Mouse (Mus musculus) MEL (cell line): ENCODE data around the gene Samsn1. TPM values are rescaled to one million over a fixed set of nuclear protein-coding genes. Genes with fewer than 3 reads are reported as not detected.

Experiments used
- DNase-seq: peaks from one replicate; pipeline ENCODE4 v3.0.0; 2011; ENCODE audit warnings: low read depth, low spot score
- H3K27ac ChIP-seq: 2 replicates; pipeline ENCODE4 v1.5.1; 2012; ENCODE audit warnings: low read depth, mild to moderate bottlenecking, control low read depth, low read length, moderate library complexity; ENCODE audit not compliant: control insufficient read depth
- H3K27me3 ChIP-seq, 2 experiments: fragments of 150-350 bp in 1 of 2; sonication (generic) in 1 of 2; 2 replicates each; pipeline ENCODE4 v1.6.1; 2012; ENCODE audit warnings: low read length in 2 of 2, mild to moderate bottlenecking in 2 of 2, improper control_type of control experiment in 1 of 2, moderate library complexity in 1 of 2; ENCODE audit not compliant: insufficient read depth in 2 of 2, control insufficient read depth in 1 of 2
- H3K36me3 ChIP-seq, 2 experiments: 2 replicates each; pipeline ENCODE4 v1.6.1; 2012 to 2014; ENCODE audit warnings: low read length in 2 of 2, improper control_type of control experiment in 1 of 2, inconsistent platforms in 1 of 2, mild to moderate bottlenecking in 1 of 2; ENCODE audit not compliant: insufficient read depth in 2 of 2, control insufficient read depth in 1 of 2
- H3K4me1 ChIP-seq, 2 experiments: fragments of 150-350 bp in 1 of 2; sonication (generic) in 1 of 2; 2 replicates each; pipeline ENCODE4 v1.6.1; 2012; ENCODE audit warnings: low read length in 2 of 2, improper control_type of control experiment in 1 of 2, mild to moderate bottlenecking in 1 of 2; ENCODE audit not compliant: insufficient read depth in 2 of 2, control insufficient read depth in 1 of 2
- H3K4me3 ChIP-seq, 2 experiments: fragments of 150-350 bp in 1 of 2; sonication (generic) in 1 of 2; 2 replicates each; pipeline ENCODE4 v1.5.1; 2012; ENCODE audit warnings: low read depth in 2 of 2, low read length in 2 of 2, mild to moderate bottlenecking in 2 of 2, moderate library complexity in 2 of 2, control low read depth in 1 of 2, improper control_type of control experiment in 1 of 2; ENCODE audit not compliant: control insufficient read depth in 1 of 2, insufficient read depth in 1 of 2
- H3K79me2 ChIP-seq: 2 replicates; pipeline ENCODE4 v1.6.1; 2012; ENCODE audit warnings: mild to moderate bottlenecking, low read length, moderate library complexity; ENCODE audit not compliant: control insufficient read depth, poor library complexity, insufficient read depth
- H3K9ac ChIP-seq: 2 replicates; pipeline ENCODE4 v1.6.1; 2012; ENCODE audit warnings: low read depth, mild to moderate bottlenecking, control low read depth, low read length, moderate library complexity; ENCODE audit not compliant: control insufficient read depth, poor library complexity, severe bottlenecking
- H3K9me3 ChIP-seq: fragments of 150-350 bp; sonication (generic); replicated peaks from 2 replicates; pipeline ENCODE4 v1.6.1; 2012; ENCODE audit warnings: mild to moderate bottlenecking, low read length, improper control_type of control experiment, moderate library complexity; ENCODE audit not compliant: insufficient read depth
- CHD2 ChIP-seq: IDR thresholded peaks from 2 replicates; pipeline ENCODE4 v1.6.1; 2011; ENCODE audit warnings: low read length, improper control_type of control experiment
- CTCF ChIP-seq, 3 experiments: IDR thresholded peaks in 2 of 3; conservative IDR thresholded peaks in 1 of 3; 2 replicates each; pipeline ENCODE4 v1.5.1; 2011 to 2012; ENCODE audit warnings: low read length in 3 of 3, low read depth in 2 of 3, mild to moderate bottlenecking in 2 of 3, improper control_type of control experiment in 1 of 3, inconsistent platforms in 1 of 3, mixed read lengths in 1 of 3, moderate library complexity in 1 of 3; ENCODE audit not compliant: control insufficient read depth in 1 of 3, insufficient read depth in 1 of 3, poor library complexity in 1 of 3, severe bottlenecking in 1 of 3
- ELF1 ChIP-seq: IDR thresholded peaks from 2 replicates; pipeline ENCODE4 v1.6.1; 2014; ENCODE audit warnings: low read depth, mild to moderate bottlenecking, inconsistent platforms, low read length, improper control_type of control experiment, moderate library complexity
- EP300 ChIP-seq, 2 experiments: IDR thresholded peaks; 2 replicates each; pipeline ENCODE4 v1.6.1; 2011; ENCODE audit warnings: improper control_type of control experiment in 2 of 2, low read length in 2 of 2, low read depth in 1 of 2, mild to moderate bottlenecking in 1 of 2
- ETS1 ChIP-seq: IDR thresholded peaks from 2 replicates; pipeline ENCODE4 v1.6.1; 2012; ENCODE audit warnings: low read depth, mild to moderate bottlenecking, inconsistent platforms, low read length, improper control_type of control experiment, moderate library complexity
- GABPA ChIP-seq: IDR thresholded peaks from 2 replicates; pipeline ENCODE4 v1.6.1; 2012; ENCODE audit warnings: low read depth, mild to moderate bottlenecking, inconsistent platforms, low read length, improper control_type of control experiment, moderate library complexity
- GATA1 ChIP-seq: IDR thresholded peaks from 2 replicates; pipeline ENCODE4 v1.6.1; 2011; ENCODE audit warnings: low read depth, low read length, improper control_type of control experiment
- HCFC1 ChIP-seq: IDR thresholded peaks from 2 replicates; pipeline ENCODE4 v1.6.1; 2012; ENCODE audit warnings: low read depth, mild to moderate bottlenecking, inconsistent platforms, low read length, improper control_type of control experiment, moderate library complexity
- KAT2A ChIP-seq: conservative IDR thresholded peaks from 2 replicates; pipeline ENCODE4 v1.6.1; 2012; ENCODE audit warnings: low read depth, low read length, improper control_type of control experiment, inconsistent platforms
- MYB ChIP-seq: IDR thresholded peaks from 2 replicates; pipeline ENCODE4 v1.6.1; 2011; ENCODE audit warnings: mild to moderate bottlenecking, low read depth, low read length, improper control_type of control experiment
- MYC ChIP-seq: IDR thresholded peaks from 2 replicates; pipeline ENCODE4 v1.6.1; 2011; ENCODE audit warnings: low read depth, mild to moderate bottlenecking, low read length, improper control_type of control experiment, moderate library complexity
- NRF1 ChIP-seq: IDR thresholded peaks from 2 replicates; pipeline ENCODE4 v1.6.1; 2014; ENCODE audit warnings: low read depth, mild to moderate bottlenecking, inconsistent platforms, low read length, improper control_type of control experiment, moderate library complexity; ENCODE audit not compliant: poor library complexity, insufficient read depth, severe bottlenecking
- POLR2AphosphoS2 ChIP-seq: IDR thresholded peaks from 2 replicates; pipeline ENCODE4 v1.6.1; 2011; ENCODE audit warnings: low read length, improper control_type of control experiment
- POLR2AphosphoS5 ChIP-seq: IDR thresholded peaks from 2 replicates; pipeline ENCODE4 v1.6.1; 2012; ENCODE audit warnings: low read depth, borderline replicate concordance, mild to moderate bottlenecking, inconsistent platforms, low read length, moderate library complexity, mixed read lengths
- RAD21 ChIP-seq: IDR thresholded peaks from 2 replicates; pipeline ENCODE4 v1.6.1; 2011; ENCODE audit warnings: mild to moderate bottlenecking, low read depth, low read length, improper control_type of control experiment
- SMC3 ChIP-seq: IDR thresholded peaks from 2 replicates; pipeline ENCODE4 v1.6.1; 2011; ENCODE audit warnings: low read depth, low read length, improper control_type of control experiment
- USF1 ChIP-seq: IDR thresholded peaks from 2 replicates; pipeline ENCODE4 v1.6.1; 2014; ENCODE audit warnings: low read depth, mild to moderate bottlenecking, inconsistent platforms, low read length, improper control_type of control experiment, moderate library complexity
- ZKSCAN1 ChIP-seq: IDR thresholded peaks from 2 replicates; pipeline ENCODE4 v1.6.1; 2012; ENCODE audit warnings: low read depth, mild to moderate bottlenecking, inconsistent platforms, low read length, improper control_type of control experiment, moderate library complexity
- ZMIZ1 ChIP-seq: IDR thresholded peaks from 2 replicates; pipeline ENCODE4 v1.6.1; 2012; ENCODE audit warnings: low read depth, mild to moderate bottlenecking, inconsistent platforms, low read length, improper control_type of control experiment, moderate library complexity
- polyA plus RNA-seq, 2 experiments: library from polyadenylated mRNA; stranded (reverse) in 1 of 2; unstranded in 1 of 2; fragments of >175 nt in 1 of 2; fragments of >200 nt in 1 of 2; gene quantifications; 2 replicates each; pipeline versions ENCODE4 v1.2.1 to v1.2.4; 2012; ENCODE audit warnings: low replicate concordance in 2 of 2, low read depth in 1 of 2; ENCODE audit not compliant: insufficient read length in 2 of 2, insufficient read depth in 1 of 2, missing spikeins in 1 of 2
- total RNA-seq: library from RNA; depleted of rRNA; stranded (reverse); fragments of 300-350 nt; gene quantifications from 2 replicates; pipeline ENCODE4 v1.2.3, GENCODE M21; 2012

The Samsn1 gene
- total and polyA plus RNA-seq, 3 experiments: 55.2 to 205 (median 63.0) TPM

DNA sequence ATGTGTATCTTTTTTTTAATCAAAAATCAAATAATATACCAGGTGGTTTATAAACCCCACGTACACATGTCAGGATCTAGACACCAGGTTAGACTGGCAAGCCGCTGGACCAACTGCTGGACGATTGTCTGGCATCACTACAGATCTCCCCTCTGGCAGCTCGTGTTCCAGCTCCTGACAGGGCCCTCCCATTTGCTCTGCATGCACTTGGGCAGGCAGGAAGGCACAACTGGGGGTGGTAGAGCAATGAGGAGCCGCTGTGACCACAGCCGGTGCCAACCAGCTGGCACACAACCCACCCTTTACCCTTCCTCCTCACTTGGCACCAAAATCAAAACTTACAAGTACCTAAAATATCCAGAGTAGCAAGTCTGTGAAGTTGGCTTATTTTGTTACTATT lies 156.6 kb downstream of the Samsn1 start:
- no peaks in the 10 kb centered on the region for H3K27me3 ChIP-seq
- H3K4me1 ChIP-seq: peaks cover 6% of the 10 kb centered on the region in 2 experiments; a peak in 3 of 4 replicates
- no peak overlapping the region for H3K4me3 ChIP-seq
- no peaks in the 10 kb centered on the region for H3K79me2 ChIP-seq
- no peak overlapping the region for H3K9ac ChIP-seq
- no peak overlapping the region for H3K27ac ChIP-seq
- H3K9me3 ChIP-seq: no peaks in the 10 kb centered on the region
- H3K36me3 ChIP-seq: peaks cover 21 to 22% of the 10 kb centered on the region in 2 experiments
- DNase-seq: no peak
- TF ChIP-seq POLR2AphosphoS2 (no peak), GABPA (no peak), CTCF (IDR thresholded peaks at IDR 0.05 in 2 of 3, conservative IDR thresholded peaks at IDR 0.05 in 1 of 3; ENCODE audit: control insufficient read depth in 1 of 3, insufficient read depth in 1 of 3, low read depth in 2 of 3, low read length in 3 of 3, poor library complexity in 1 of 3, severe bottlenecking in 1 of 3) (no peak), POLR2AphosphoS5 (no peak), NRF1 (no peak), ELF1 (no peak), GATA1 (no peak), MYC (no peak), ZKSCAN1 (no peak), EP300 (IDR thresholded peaks at IDR 0.05; ENCODE audit: low read depth in 1 of 2, low read length in 2 of 2) (no peak), SMC3 (no peak), USF1 (no peak), HCFC1 (no peak), RAD21 (no peak), KAT2A (no peak)

DNA sequence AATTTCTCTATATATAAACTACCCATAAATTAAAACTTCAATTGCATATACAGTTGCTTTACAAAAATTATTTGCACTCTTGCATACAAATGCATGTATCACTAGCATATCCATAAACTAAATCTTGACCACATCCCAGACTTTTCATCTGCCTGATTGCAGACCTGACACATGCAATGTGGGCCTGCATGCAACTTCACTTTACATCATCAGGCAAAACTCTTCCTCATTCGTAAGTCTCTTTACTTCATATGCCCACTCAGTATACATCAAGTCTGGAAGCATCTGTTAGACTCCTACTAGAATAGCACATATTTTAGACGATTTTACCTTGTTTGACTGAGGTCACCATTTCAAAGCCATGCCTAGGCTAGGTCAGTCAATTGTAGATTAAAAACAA lies 157.4 kb downstream of the Samsn1 start:
- Histone ChIP-seq H3K79me2 (no peaks in the 10 kb centered on the region), H3K9me3 (no peaks in the 10 kb centered on the region), H3K27me3 (no peaks in the 10 kb centered on the region), H3K4me1 (peaks cover 6% of the 10 kb centered on the region in 2 experiments; a peak in 3 of 4 replicates), H3K4me3 (no peak overlapping the region), H3K36me3 (peaks cover 20% of the 10 kb centered on the region in 2 experiments), H3K9ac (no peak overlapping the region), H3K27ac (no peak overlapping the region)
- TF ChIP-seq SMC3 (no peak), ETS1 (no peak), MYB (no peak), ZMIZ1 (no peak), MYC (no peak), POLR2AphosphoS5 (no peak), CTCF (IDR thresholded peaks at IDR 0.05 in 2 of 3, conservative IDR thresholded peaks at IDR 0.05 in 1 of 3; ENCODE audit: control insufficient read depth in 1 of 3, insufficient read depth in 1 of 3, low read depth in 2 of 3, low read length in 3 of 3, poor library complexity in 1 of 3, severe bottlenecking in 1 of 3) (no peak), CHD2 (no peak), HCFC1 (no peak), KAT2A (no peak), NRF1 (no peak)
- no peak for DNase-seq
